Mouse (Mus musculus) liver, adult 10 weeks (tissue): ENCODE results near the gene Mettl27. TPM values are rescaled to one million over a fixed set of nuclear protein-coding genes. Genes with fewer than 3 reads are reported as not detected.

ENCODE experiments used
- polyA plus RNA-seq: library from polyadenylated mRNA; stranded (reverse); fragments of 350-450 nt; fragmentation: Illumina TruSeq; extraction: RNeasy Lipid Tissue Mini Kit (QIAGEN cat#74804); gene quantifications from one replicate; pipeline ENCODE4 v1.2.3, GENCODE M21; 2014; ENCODE audit warnings: low read depth, low replicate concordance

Mettl27 gene
- 8.1 TPM for polyA plus RNA-seq

DNA sequence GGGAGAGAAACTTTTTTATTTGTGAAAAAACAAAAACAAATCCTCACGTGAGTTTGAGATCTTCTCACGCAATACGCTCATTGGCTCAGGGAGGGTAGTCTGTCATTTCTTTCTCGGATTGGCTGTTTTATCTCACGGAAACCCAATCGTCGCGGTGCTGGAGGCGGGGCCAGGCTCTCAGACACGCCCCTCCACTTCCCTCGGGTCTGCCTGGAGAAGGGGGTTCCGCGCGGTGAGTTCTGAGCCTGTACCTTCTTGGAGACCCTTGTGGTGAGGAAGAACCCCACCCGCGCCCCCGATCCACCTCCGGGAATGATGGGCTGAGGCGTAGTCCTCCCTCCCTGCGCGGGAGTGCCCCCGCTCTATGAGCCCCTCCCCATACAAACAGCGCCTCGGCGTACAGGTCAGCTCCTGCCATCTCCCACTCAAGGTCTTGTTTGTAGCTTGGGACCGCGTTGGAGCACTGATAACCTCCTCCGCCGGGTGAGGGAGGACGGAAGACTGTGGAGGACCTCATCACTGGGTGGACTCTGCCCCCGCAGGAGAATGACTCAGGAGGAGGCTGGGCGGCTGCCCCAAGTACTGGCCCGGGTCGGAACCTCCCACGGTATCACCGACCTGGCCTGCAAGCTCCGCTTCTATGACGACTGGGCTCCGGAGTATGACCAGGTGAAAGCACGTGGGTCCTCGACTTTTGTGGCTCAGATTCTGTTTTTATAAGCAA is at the start of gene Mettl27:
Gene Mettl27 (plus strand): TSS at position 190 of the 724 bp plus-strand sequence.

DNA sequence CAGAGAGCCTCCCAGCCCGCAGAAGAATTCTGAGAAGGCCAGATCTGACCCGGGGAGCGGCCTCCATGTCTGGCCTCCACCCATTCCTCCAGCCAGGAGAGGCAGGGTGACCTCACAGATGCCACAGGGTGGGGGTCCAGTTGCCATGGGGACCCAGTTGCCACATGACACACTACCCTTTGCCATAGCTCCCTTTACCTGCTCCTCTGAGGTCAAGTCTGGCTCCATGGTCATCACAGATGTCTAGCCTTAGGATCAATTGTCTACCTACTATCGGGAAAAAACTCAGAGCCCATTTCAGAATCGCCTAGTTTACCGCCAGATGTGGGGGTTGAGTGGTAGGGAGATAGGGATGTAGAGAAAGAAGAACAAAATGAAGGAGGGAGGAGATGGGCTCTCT is 25.5 kb upstream of the Mettl27 start, which contains the start of gene Tmem270:
Gene Tmem270 (minus strand): TSS at position 101 of the 400 bp plus-strand sequence.

DNA sequence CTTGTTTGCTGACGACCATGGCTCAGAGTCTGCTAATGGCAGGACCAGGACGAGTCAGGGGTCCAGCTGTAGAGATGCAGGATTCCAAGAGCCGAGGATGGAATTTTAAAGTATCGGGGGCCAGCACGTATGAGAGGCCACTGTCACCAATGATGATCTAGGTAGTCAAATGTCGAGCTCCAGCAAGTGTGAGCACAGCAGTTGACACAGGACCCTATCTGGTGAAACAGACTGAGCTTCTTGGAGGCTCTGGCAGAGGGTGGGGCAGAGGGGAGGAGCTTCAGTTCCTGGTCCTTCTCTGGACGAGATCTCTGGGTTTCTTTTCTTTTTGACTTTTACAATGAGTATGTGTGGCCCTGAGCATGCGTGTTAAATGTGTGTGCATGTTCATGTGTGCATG is 16.9 kb upstream of the Mettl27 start, which contains the start of gene Cldn13:
Gene Cldn13 (minus strand): TSS at position 216 of the 400 bp plus-strand sequence.

DNA sequence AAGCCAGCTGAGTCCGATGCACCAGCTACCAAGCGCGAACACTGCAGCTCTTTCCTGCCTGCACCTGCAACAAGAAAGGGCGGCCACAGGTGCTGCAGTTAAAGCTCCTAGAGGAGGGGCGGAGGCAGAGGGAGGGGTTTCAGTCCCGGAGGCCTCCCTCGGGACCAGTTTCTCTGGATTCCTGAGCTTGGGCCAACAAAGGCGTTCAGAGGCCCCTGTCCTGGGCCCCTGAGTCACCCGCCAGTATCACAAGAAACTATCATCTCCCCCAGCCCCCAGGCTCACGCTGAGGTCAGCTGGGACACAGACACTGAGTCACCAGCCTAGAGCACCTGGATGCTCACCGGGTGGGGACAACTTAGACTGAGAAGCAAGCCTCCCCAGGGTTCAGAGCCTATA is 14.7 kb downstream of the Mettl27 start, which contains the start of gene Cldn4:
Gene Cldn4 (minus strand): TSS at position 78 of the 399 bp plus-strand sequence.

DNA sequence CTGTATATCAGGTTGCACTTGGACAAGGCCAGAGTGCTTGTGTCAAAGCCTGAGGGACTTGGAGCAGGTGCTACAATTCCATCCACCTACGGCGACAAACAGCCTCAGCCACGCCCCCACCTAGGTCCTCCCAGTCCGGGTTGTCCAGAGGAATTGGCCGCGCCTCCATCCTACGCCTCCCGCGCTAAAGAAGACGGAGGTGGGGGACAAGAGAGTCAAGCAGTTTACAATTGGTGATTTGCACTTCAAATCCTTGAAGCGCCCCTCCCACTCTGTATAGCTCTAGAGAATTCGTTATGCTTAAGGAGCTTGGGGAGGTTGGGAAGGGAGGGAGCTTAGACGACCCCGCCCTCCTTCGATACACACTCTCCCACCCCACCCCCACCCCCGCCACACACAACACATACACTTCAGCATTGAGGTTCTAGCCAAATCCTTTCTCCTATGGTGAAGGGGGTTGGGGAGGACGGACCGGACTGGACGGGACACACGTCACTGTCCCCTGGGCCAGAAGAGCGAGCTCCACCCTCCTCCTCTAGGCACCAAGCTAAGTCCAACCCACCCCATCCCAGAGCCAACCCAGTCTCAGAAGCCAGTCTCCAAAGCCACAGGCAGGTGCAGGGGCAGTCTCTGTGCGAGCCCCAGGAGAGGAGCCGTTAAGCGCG is 53.6 kb downstream of the Mettl27 start, which contains the start of gene Cldn3:
Gene Cldn3 (plus strand): TSS at position 582 of the 665 bp plus-strand sequence.

Other genes with a start within 250 kb of the Mettl27 start
- 0.24 TPM for gene Limk1, start 243.8 kb upstream of the Mettl27 start, polyA plus RNA-seq
- gene Eln, start 185.0 kb upstream of the Mettl27 start, polyA plus RNA-seq: 0.29 TPM
- not detected for gene Tmem270, start 25.6 kb upstream of the Mettl27 start, polyA plus RNA-seq
- not detected for gene Cldn13, start 16.8 kb upstream of the Mettl27 start, polyA plus RNA-seq
- gene Cldn4, start 14.6 kb downstream of the Mettl27 start, polyA plus RNA-seq: not detected
- not detected for gene Cldn3, start 53.8 kb downstream of the Mettl27 start, polyA plus RNA-seq
- gene Abhd11, start 76.8 kb downstream of the Mettl27 start, polyA plus RNA-seq: 7.5 TPM
- not detected for gene Stx1a, start 91.1 kb downstream of the Mettl27 start, polyA plus RNA-seq
- gene Dnajc30, start 131.8 kb downstream of the Mettl27 start, polyA plus RNA-seq: 12.7 TPM
- 10.0 TPM for gene Bud23, start 132.6 kb downstream of the Mettl27 start, polyA plus RNA-seq
- gene Vps37d, start 145.9 kb downstream of the Mettl27 start, polyA plus RNA-seq: not detected
- gene Mlxipl, start 157.5 kb downstream of the Mettl27 start, polyA plus RNA-seq: 56.2 TPM
- gene Tbl2, start 217.3 kb downstream of the Mettl27 start, polyA plus RNA-seq: 2.5 TPM
- 6.0 TPM for gene Bcl7b, start 235.9 kb downstream of the Mettl27 start, polyA plus RNA-seq